Mouse (Mus musculus): ENCODE measurements around the gene Meox1. TPM values are rescaled to one million over a fixed set of nuclear protein-coding genes. Genes with fewer than 3 reads are reported as not detected.

The Meox1 gene
- total RNA-seq (2021): 1 to 10 TPM; 2.9 to 3.6 TPM
- long read RNA-seq, partial matches to known transcripts: 0 of 2 reads
- long read RNA-seq, other reads (novel, unspliced or antisense): 0 of 2 reads

DNA sequence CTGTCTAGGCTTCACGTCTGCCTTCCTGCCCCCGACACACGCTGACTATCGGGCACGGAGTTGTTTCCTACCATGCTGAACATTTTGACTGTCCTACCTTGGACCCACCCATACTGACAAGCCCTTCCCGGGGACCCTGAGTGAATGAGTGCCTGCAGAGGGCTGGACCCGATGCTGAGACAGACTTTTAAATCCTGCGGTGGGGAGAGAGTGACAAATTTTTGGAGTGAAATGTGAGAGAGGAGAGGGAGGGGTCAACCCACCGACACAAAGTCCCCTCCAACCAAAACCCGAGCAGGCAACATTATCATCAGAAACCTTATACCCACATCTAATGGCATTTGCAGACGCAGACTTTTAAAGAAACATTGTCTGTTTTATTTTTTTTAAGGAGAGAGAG is at the start of gene Meox1:
Gene Meox1 (minus strand): TSS at position 171 of the 400 bp plus-strand sequence.
- DNase-seq (ENCODE audit: low spot score in 2 of 2): no peak

DNA sequence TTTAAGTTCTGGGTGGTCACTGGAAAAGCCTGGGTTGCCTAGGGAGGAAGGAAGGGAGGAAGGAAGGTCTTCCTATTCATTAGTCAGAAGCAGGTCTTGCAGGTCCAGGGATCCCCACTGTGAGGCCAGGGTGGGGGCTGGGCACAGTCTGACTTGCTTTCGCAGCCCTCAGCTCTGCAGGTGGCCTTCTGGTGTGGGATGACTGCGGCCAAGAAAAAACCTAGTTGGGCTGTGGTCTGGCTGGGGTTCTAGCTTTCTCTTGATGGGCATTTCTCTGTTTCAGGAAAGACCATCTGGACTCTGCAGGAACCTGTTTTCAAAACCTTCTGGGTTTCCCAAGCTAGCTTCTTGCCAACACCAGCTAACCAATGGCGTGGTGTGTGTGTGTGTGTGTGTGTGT is 48.9 kb upstream of the Meox1 start:
- no peak for DNase-seq (ENCODE audit: low spot score in 2 of 2)

DNA sequence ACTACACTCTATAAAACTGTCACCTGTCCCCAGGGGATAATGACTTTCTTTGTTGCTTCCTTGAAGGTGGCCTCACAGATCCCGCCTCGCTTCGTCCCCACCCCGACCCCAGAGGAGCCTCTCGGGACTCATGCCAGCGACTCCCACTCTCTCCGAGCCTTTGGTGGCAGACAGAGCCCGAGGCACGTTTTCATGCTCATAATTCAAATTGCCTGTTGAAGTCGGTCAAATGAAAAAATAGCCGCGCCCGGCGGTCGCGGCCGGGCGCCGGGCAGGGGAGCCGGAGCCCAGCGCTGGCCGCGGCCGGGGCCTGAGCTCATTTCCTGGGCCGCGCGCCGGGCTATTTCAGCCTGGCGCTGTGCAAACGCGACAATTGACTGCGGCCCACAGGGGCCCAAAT is 42.9 kb upstream of the Meox1 start:
- DNase-seq (ENCODE audit: low spot score in 2 of 2): no peak

DNA sequence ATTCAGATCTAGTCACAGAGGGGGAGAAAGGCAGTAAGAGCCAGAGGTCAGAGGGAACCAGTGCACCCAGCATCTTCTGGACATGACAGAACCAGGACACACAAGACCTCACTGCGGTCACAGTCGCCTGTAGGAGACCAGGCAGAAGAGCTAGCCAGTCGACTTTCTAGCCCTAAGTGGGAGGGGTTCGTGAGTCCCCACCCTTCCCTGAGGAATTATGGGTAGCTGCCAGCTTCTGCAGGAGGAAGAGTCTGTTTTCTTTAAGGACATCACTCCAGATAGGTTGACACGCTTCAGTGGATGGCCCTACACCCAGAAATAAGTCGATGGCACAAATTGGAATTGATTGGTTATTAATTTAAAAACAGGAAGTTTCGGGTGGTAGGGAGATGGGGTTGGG is 42.2 kb upstream of the Meox1 start:
- no peak for DNase-seq (ENCODE audit: low spot score in 2 of 2)

DNA sequence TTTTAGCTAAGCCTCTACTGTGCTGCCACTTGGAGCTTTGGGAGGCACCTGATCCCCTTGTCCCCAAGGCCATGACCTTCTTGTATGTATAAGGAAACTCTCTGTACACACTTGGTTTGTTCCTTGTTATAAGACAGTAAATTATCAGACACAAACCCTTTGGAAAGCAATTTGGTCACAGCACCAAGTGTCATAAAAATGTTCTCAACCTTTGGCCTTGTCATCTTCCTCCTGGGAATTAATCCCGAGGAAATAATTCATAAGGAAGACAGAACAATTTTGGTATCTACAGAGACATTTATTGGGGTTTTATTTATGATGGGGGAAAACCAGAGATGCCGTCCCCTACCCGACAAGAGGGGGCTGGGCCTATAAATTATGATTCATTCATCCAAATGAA is 41.6 kb upstream of the Meox1 start:
- no peak for DNase-seq (ENCODE audit: low spot score in 2 of 2)

DNA sequence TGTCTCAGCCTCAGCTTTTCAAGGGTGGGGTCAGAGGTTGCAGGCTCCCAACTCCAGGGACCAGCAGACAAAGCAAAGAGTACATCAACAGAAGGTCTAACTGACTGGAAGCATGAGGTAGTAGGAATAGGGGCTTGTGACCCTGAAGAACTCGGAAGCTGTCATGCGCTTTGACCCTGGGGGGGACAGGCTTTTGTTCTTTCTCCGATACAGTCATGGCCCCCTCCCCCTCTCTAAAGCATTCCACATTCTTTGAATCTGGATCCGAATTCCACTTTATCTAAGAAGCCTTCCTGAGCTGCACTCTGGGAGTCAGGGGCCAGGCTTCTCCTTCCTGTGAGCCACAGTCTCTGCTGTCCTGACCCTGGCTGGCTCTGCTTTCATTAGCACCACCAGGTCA is 37.8 kb upstream of the Meox1 start:
- DNase-seq (ENCODE audit: low spot score in 2 of 2): no peak

DNA sequence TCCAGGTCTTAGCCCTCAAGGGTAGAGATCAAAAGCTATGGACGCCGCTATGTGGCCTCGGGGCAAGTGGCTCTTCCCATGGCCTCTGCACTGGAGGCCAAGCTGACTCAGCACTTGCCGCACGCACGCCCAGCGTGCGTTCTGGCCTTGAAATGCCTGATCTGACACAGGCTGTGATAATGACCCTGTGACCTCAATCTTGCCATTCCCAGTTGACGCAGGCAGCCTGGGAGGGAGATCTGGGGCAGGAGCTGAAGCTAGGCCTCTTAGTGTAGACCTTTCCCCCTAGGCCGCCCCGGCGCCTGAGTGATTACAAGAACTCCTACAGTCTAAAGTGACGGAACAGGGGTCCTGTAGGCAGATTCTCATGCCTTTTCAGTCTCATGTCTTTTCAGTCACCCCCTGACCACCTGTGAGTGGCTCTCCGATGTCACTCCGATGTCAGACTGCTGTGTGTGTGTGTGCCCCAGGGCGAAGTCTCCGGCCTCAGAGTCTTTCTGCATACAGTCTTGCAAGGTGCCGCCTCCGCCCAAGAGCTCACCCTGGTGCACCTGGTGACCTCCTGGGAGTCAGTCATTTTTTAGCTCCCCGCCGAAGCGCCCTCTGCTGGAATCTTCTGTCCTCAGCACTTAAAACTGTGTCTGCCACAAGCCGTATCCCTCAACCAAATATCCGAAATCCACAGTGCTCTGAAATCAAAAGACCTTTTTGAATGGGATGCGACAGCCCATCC is 34.0 kb upstream of the Meox1 start:
- no peak for DNase-seq (ENCODE audit: low spot score in 2 of 2)

DNA sequence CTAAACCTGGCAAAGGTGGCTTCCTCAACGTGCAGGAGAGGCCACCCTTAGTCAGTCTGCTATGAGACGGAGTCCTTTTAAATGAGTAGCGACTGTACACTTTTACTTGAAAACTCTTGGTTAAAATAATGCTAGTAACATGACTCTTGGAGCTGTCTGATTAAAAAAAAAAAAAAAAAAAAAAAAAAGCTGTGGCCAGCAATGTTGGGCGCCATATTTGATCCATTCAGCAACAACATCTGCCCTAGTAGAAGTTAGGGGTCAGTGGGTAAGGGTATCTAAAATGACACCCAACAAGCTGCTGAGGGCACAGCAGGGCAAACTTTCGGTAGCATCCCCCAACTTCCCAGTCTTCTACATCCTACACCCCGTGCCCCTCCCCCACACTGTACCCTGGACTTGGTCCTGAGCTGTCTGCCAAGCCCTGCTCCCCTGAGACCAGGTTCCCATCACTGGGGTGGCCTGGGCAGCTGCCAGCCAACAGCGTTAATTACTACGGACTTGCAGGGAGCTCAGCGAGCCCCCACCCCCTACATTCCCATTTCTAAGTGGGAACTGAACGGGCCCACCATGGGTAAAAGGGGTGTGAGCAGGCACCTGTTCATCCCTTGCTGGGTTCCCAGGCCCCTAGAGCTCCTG is 32.9 kb upstream of the Meox1 start:
- no peak for DNase-seq (ENCODE audit: low spot score in 2 of 2)

DNA sequence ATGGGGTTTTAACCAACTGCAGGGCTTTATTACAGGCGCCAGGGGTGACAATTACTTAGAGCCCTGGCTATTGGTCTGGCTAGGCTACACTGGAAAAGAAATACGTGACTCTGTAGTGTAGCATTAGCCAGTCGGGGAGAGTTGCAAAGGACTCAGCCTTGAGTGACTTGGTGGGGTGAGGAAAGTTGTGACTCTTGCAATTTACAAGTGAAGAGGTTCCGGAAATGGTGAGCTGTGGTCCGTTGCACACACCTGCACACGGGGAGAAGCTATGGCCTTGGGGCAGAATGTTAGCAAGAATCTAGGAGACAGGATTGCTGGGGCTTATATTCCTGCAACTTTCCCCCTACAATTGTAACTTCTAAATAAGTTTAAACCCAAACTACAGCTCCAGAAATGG is 31.5 kb upstream of the Meox1 start:
- no peak for DNase-seq (ENCODE audit: low spot score in 2 of 2)

DNA sequence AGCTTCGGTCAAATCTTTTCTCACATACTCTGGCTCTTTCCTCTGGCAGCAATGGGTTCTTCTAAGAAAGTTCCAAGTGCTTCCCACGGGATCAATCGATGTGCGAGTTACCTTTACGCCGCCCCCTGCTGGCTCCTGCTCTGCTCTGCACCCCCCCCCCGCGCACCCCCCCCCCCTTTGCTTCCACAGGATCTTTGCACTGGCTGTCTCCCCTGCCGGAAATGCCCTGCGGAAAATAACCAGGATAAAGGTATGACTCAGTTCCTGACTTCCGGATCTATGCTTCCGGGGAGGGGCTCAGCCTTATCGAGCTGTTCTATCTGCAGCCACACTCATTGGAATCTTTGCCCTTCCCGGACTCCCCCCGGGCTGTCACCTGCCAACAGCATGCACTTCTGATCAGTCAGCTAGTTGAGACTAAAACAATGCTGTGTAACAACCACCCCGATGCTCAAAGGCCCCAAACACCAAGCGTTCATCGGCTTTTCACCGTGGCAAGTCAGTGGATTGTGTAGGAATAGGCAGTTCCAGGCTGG is 30.3 kb upstream of the Meox1 start:
- DNase-seq (ENCODE audit: low spot score in 2 of 2): no peak

DNA sequence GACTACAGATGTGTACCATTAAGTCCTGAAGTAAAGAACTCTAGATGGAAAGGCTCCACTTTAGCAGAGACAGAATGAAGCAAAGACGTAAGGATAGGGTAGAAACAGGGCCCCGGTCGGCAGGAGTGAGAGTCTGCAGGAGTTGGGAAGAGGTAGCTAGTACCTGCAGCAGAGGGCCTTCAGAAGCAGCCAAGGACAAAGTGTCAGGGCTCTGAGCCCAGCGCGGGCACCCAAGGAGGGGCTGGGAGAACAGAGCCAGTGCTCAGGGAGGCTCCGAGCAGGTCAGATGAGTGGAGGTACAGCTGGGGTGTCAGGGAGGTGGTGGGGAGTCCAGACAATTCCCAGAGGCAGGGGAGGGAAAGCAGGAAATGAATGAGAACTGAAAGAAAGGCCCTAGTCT is 29.8 kb upstream of the Meox1 start:
- no peak for DNase-seq (ENCODE audit: low spot score in 2 of 2)

DNA sequence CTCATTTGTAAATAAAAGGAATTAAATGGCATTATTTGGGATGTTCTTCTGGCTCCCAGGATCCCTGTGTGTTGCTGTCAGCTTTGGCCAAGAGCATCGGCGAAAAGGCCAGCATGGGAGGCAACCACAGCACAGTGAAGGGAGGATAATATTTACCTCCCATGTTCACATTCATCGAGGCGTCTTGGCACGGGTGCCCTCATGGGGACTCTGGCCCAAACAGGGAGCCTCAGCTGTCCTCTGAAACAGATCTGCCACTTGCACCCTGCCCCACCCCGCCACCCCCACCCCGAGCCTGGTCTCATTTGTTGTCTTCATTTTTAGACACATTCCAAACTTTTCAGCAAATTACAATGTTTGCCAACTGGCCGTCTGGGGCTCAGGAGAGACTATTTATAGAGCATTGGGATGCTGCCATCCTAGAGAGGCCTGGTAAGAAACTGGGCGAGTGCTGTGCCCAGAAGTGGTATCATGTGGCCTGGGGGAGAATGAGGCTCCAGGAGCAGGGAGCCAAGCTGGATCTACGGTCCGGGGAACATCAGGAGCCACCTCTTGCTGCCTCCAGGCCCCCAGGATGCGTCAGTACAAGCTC is 27.3 kb upstream of the Meox1 start:
- peak in 1 of 2 experiments; percentile 24 for DNase-seq (ENCODE audit: low spot score in 2 of 2)

DNA sequence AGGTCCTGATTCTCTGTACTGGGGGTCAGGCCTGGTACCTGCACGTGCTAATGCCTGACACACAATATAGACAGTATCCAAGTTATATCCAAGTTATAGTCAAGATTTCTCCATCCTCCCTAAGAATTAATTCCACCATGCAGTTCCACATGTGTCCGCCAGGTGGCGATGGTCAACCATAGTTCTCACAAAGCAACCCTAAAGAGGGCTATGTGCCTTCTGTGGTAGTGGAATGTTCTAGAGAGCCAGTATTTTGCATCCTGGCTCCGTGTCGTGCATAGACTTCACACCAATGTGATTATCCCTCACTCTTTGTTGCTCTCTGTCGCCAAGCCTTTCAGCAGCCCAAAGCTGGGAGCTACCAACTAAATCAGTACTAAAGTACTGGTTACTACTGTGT is 25.5 kb upstream of the Meox1 start:
- DNase-seq (ENCODE audit: low spot score in 2 of 2): peak; percentile 91 to 93

DNA sequence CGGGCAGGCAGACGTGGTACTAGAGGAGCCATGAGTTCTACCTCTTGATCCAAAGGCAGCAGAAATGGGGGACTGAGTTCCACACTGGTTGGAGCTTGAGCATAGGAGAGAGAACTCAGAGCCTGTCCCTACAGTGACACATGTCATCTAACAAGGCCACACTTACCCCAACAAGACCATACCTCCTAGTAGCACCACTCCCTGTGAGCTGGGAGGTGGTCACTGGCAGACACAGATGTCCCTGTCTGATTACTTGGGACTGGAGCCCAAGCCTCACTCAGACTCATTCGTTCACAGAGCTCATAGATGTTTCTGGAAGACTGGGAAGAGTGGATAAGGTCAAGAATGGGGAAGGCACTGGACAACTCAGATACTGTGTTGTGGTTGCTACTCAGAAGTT is 24.4 kb upstream of the Meox1 start:
- DNase-seq (ENCODE audit: low spot score in 2 of 2): no peak

DNA sequence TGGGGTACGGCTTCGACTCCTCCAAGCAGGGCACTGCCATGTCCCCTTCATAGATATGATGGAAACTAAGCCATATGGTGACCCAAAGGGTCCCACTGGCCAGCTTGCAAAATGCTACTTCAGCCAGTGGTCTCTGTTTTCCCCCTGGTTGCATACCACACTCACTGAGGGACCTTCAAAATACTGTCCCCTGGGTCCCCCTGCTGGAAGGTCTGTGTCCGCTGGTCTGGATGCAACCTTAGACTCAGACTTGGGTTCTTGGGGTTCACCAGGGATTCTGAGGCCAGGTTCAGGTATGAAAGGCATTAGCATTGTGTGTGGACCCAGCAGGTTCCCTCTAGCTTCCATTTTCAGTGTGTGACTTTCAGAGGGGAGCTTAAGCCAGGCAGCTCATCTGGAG is 22.6 kb upstream of the Meox1 start:
- no peak for DNase-seq (ENCODE audit: low spot score in 2 of 2)

DNA sequence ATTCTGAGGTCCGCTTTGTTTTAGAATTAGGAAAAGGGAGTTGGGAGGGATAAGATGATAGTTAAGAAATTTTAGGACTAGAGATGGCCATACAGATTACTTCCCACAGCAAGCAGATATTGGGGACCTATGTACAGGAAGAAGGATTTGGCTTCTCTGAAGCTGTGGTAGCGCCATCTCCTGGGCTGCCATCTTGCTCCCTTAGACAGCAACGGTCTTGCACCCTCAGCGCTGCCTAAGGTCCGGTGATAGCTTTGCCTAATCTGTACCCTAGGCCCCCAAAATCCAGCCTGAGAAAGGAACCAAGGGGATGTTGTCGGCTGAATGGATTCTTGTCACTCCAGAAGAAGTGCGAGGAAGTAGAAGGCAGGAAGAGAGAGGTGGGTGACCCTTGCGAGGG is 19.4 kb upstream of the Meox1 start:
- DNase-seq (ENCODE audit: low spot score in 2 of 2): no peak

DNA sequence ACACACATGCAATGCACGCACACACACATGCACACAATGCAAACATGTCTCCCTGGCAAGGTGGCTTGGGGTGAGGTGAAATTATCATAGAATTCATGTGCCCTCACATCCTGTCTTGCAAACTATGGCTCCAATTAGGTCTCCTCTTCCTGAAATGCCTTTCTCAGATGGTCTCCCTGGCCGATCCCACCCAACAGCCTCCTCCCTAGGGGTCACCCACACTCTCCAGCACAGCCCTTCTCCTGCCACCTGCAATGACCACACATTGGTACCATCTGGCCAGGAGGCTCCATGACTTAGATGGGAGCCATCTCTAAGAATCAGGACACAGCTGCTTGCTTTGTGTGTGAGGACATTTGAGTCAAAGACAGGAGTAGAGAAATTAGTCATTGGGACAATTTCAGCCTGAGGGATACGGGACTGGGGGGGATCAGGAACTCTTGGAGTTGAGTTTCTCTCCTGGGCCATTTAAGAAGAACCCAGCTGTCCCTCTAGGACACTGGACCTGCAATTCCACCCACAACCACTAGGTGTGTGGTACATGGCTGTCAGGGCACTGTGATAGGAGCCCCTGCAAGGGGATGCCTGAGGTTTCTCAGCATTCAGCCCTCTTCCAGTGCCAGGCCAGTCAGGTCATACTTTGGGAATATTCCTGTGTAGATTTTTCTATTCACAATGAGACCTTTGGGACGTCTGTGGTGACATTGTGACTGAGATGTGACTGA is 17.8 kb upstream of the Meox1 start:
- DNase-seq (ENCODE audit: low spot score in 2 of 2): no peak

DNA sequence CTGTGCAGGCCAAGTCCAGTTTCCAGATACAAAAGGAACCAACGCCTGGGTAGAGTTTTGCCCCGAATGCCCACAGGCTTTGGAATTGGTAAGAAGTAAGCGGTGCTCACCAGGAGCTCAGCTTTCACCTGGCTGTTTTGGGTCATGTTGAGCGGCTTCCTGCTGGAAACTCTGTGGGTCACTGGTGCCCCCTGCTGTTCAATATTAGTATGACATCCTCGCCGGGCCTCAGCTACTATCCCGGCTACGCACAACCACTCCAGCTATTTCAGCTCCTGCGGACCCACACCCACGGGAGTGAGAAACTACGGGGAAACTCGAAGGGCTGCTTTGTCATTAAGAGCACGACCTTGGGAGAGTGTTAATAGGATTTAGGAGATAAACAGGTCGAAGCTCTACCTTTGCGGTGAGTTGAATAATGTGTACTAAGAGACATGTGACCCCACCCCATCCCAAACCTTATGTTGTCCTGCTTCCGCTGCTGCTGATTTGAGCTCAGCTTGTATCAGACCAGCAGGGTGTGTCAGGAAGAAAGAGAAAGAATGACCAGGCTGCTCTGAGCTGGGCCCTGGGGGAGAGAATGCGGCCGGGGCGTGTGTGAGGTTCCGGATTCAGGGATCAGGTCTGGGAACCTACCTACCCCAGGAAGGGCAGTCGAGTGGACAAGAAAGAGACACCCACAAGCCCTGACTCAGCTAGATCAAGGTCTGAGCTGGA is 16.2 kb upstream of the Meox1 start:
- peak; percentile 92 to 95 for DNase-seq (ENCODE audit: low spot score in 2 of 2)

DNA sequence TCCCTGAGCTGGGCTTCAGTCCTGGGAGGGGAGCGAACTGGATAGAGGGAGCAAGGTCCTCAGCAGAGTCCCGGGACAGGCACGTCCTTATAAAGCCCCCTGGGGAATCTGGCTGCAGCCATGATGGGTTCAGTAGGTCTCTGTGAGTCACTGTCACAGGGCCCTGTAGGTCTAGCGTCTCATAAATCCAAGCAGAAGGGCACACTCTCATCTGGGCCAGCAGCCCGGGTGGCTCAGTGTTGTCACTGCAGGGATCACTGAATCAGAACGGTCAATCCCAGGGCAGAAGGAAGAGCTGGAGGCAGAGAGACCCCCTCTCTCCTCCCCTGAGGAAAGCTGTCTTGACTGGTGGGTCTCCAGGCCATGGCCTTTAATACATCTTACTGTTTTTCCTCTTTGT is 14.6 kb upstream of the Meox1 start:
- no peak for DNase-seq (ENCODE audit: low spot score in 2 of 2)

DNA sequence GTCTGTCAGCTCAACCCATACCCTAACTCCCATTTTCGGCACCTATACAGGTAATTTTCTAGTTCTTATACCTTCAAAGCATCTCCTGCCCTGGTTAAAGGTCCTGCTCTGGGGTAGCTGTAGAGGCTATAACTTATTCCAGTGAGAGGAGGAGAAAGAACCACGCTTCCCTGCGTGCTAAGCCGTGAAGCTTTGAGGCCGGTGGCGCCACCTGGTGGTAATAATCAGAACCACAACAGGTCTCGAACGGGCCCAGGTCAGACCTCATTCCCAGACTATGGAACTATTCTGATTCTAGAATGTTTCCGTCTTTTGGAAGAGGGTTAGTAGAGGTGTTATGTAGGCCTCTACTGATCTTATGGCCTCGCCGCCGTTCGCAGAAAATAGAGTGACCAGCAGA is 10.9 kb upstream of the Meox1 start:
- DNase-seq (ENCODE audit: low spot score in 2 of 2): peak; percentile 85 to 86

DNA sequence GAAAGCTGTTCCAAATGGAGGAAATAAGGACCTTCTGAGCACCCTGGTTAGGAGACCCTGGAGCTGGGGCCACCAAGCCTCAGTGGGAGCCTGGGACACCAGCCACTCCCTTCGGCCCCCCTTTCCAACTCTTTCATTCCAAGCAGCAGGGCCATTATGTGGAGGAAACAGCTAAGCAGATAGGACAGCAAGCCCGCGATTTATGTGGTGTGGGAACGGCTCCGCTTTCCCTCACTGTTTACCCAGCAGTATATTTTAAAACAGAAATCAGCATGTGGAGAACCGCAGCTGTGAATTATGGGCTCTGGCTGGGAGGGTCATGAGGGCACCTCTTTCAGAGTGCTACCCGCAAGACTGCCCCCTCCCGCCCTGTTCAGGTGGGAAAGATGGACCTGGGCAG is 7.1 kb upstream of the Meox1 start:
- no peak for DNase-seq (ENCODE audit: low spot score in 2 of 2)
